Mouse (Mus musculus): Measurements from ENCODE around the gene 6330403K07Rik.

6330403K07Rik gene

DNA sequence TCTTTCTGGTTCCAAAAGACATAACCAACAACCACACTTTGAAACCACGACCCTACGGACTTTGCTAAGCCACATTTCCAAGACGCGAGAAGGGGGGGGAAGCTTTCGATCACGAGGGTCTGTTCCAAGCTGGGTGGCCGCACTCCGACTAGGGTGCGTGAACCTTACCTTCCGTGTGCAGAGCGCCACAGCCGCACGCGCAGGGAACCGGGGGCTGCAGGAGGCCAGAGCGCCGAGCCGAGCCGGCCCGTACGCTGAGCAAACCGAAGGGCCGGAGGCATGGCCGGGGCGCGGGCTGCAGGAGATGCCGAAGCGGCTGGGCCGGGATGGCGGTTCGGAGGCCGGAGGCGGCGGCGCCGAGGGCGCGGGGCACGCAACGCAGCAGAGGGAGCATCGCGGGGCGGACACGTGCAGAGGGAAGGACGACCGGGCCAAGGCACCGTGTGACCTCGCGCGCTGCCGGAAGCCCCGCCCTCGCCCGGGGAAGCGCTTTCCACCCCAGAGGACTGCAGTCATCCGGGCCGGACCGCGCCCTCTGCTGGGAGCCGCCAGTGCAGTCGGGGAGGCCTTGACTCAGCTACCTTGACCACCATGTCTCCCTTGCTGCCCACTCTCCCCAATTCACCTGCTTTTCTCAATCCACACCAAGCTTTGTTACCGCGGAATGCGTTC lies 50.6 kb downstream of the 6330403K07Rik start, which contains the start of gene C1qbp:
C1qbp (minus strand) TSS at position 470 of the 672 bp plus-strand sequence.
- peak; percentile 95 for DNase-seq (ENCODE audit: low read depth, low spot score)

DNA sequence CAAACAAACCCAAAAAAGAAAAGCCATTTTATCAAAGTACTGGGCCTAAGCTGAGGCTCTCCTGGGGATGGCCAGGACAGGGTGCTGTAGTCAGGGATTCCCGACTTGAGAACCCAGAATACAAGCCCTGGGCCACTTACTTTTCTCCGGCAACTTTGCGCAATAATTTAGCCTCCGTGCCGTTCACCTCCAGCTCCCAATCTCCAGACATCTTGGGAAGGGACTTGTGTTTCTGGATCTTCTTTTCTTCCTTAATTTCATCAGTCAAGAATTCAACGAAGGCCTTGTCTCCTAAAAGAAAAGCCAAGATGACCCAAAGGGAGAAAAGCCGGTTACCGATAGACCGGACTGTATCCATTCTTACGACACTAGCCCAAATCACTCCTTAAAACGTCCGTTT lies 51.3 kb downstream of the 6330403K07Rik start:
- DNase-seq (ENCODE audit: low read depth, low spot score): no peak

Measured in CD4-positive, CD25-positive, alpha-beta regulatory T cell, adult 2 months (primary cell).